Mouse (Mus musculus): Measurements from ENCODE around the gene Osbpl10. TPM values are rescaled to one million over a fixed set of nuclear protein-coding genes. Genes with fewer than 3 reads are reported as not detected.

Gene Osbpl10
- polyA plus RNA-seq, 1 experiment: 27.5 TPM

- Histone ChIP-seq H3K27ac (ENCODE audit: insufficient read depth, low read depth, low read length) (peak overlapping the region; percentile 20; the same call in 1 of the 2 replicates), H3K36me3 (ENCODE audit: control insufficient read depth, insufficient read depth, low read length) (no peaks in the 10 kb centered on the region), H3K27me3 (ENCODE audit: control insufficient read depth, insufficient read depth, low read length) (no peaks in the 10 kb centered on the region), H3K4me3 (ENCODE audit: low read depth, low read length) (no peak overlapping the region), H3K4me1 (ENCODE audit: control insufficient read depth, insufficient read depth, insufficient read length, low read length) (peaks cover 16% of the 10 kb centered on the region)
- TF ChIP-seq POLR2A (IDR thresholded peaks at IDR 0.05; ENCODE audit: low read depth, low read length) (no peak), CTCF (IDR thresholded peaks at IDR 0.05; ENCODE audit: extremely low read depth, insufficient read length, insufficient replicate concordance, low read depth, low read length) (no peak)
- 46% methylated on average over 6 of the region's 6 CpGs for WGBS
These were observed 64.2 kb downstream of the Osbpl10 start for GRCm38 (mm10) chr9:115042571-115042970.

GRCm38 (mm10) chr9:115042971-115043706 is 64.8 kb downstream of the Osbpl10 start:
- peak overlapping the region; percentile 20; the same call in 1 of the 2 replicates for H3K27ac ChIP-seq (ENCODE audit: insufficient read depth, low read depth, low read length)
- no peaks in the 10 kb centered on the region for H3K27me3 ChIP-seq (ENCODE audit: control insufficient read depth, insufficient read depth, low read length)
- H3K36me3 ChIP-seq (ENCODE audit: control insufficient read depth, insufficient read depth, low read length): no peaks in the 10 kb centered on the region
- 90% methylated on average over 13 of the region's 13 CpGs for WGBS
- TF ChIP-seq POLR2A (IDR thresholded peaks at IDR 0.05; ENCODE audit: low read depth, low read length) (no peak), CTCF (IDR thresholded peaks at IDR 0.05; ENCODE audit: extremely low read depth, insufficient read length, insufficient replicate concordance, low read depth, low read length) (no peak)
- peaks cover 21% of the 10 kb centered on the region for H3K4me1 ChIP-seq (ENCODE audit: control insufficient read depth, insufficient read depth, insufficient read length, low read length)
- H3K4me3 ChIP-seq (ENCODE audit: low read depth, low read length): no peak overlapping the region

DNA sequence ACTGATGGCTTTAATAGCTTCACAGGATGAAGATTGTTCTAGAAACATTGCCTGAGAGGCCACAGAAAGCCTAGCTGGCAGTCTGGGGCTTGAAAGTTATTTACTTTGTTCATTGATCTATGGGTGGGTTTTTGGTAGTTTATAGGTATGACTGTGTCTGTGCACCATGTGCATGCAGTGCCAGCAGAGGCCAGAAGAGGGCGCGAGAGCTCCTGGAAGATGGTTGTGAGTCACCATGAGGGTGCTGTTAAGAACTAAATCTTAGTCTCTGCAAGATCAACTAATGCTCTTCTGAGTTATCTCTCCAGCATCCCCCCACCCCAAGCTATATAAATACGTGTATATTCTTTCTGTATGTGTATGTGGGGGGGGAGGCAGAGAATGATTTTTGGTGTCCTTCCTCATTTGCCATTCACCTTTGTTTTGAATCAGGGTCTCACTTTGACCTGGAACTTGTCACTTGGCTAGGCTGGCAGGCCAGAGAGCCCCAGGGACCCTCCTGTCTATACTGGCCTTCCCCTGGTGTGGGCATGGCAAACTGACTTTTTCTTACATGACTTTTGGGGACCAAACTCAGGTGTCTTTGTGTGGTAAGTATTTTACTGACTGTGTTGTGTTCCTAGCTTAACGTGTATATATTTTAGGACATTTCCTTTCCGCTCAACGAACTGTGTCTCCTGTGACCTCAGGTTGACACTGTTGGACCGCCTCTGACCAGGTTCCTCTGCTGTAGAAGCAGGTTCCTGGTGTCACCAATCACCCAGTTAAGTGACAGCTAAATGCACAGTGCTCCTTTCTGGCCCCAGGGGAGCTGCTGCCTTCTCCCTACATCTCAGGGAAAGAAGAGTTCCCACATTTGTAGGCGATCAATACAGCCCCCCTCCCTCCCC is 65.8 kb downstream of the Osbpl10 start:
- peaks cover 29% of the 10 kb centered on the region for H3K4me1 ChIP-seq (ENCODE audit: control insufficient read depth, insufficient read depth, insufficient read length, low read length)
- WGBS: 86% methylated on average over 8 of the region's 8 CpGs
- TF ChIP-seq POLR2A (IDR thresholded peaks at IDR 0.05; ENCODE audit: low read depth, low read length) (no peak), CTCF (IDR thresholded peaks at IDR 0.05; ENCODE audit: extremely low read depth, insufficient read length, insufficient replicate concordance, low read depth, low read length) (peak; percentile 48; the same call in 1 of the 2 replicates)
- no peaks in the 10 kb centered on the region for H3K36me3 ChIP-seq (ENCODE audit: control insufficient read depth, insufficient read depth, low read length)
- no peak overlapping the region for H3K27ac ChIP-seq (ENCODE audit: insufficient read depth, low read depth, low read length)
- H3K4me3 ChIP-seq (ENCODE audit: low read depth, low read length): no peak overlapping the region
- H3K27me3 ChIP-seq (ENCODE audit: control insufficient read depth, insufficient read depth, low read length): no peaks in the 10 kb centered on the region

DNA sequence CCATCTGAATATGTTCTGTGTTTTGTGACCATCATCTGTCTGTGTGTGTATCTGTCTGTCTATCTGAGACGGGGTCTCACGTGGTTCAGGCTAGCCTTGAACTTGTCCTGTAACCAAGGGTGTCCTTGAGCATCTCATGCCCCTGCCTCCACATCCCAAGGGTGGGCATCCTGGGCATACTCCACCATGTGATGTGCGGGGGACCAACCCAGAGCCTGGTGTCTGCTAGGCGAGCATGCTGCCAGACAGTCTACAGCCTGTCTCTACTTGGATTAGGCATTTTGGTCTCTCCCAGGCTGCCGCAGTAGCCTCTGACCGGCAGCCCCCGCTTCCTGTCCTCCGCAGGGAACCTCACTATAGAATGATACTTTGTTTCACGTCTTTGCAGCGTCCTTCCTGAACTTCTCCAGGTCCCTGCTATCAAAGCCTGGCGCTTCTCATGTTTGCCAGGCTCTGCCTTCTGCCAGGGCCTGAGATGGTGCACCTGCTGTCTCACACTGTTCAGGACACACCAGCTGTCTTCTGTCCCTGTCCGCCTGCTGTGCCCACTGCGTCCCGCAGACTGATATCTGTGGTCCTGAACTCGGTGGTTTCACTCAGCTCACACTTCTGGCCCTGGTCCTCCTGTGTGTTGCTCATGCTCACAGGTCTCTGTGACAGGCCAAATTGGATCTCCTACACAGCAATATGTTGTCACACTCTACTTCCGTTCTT is 66.9 kb downstream of the Osbpl10 start:
- WGBS: 77% methylated on average over 16 of the region's 16 CpGs
- Histone ChIP-seq H3K36me3 (ENCODE audit: control insufficient read depth, insufficient read depth, low read length) (no peaks in the 10 kb centered on the region), H3K27me3 (ENCODE audit: control insufficient read depth, insufficient read depth, low read length) (no peaks in the 10 kb centered on the region), H3K27ac (ENCODE audit: insufficient read depth, low read depth, low read length) (no peak overlapping the region), H3K4me1 (ENCODE audit: control insufficient read depth, insufficient read depth, insufficient read length, low read length) (peaks cover 31% of the 10 kb centered on the region), H3K4me3 (ENCODE audit: low read depth, low read length) (no peak overlapping the region)
- TF ChIP-seq CTCF (IDR thresholded peaks at IDR 0.05; ENCODE audit: extremely low read depth, insufficient read length, insufficient replicate concordance, low read depth, low read length) (no peak), POLR2A (IDR thresholded peaks at IDR 0.05; ENCODE audit: low read depth, low read length) (no peak)

DNA sequence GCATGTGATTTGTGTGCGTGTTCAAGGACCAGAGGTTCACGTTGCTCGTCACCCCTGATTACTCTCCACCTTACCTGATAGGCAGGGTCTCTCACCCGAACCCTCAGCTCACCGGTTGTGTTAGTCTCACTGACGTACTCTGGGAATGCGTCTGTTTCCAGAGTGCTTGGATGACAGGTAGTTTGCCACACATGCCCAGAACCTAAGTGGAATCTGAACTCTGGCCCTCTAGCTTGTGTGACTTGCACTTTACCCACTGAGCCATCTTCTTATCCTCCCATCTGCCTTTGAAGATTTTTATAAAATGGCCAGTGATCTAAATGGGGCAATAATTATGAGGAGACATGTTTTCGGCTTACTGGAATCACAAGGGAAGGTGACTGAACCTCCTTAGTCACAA is 68.3 kb downstream of the Osbpl10 start:
- WGBS: 69% methylated on average over 8 of the region's 8 CpGs
- no peak for TF ChIP-seq CTCF (IDR thresholded peaks at IDR 0.05; ENCODE audit: extremely low read depth, insufficient read length, insufficient replicate concordance, low read depth, low read length)
- TF ChIP-seq POLR2A (IDR thresholded peaks at IDR 0.05; ENCODE audit: low read depth, low read length): no peak
- Histone ChIP-seq H3K27ac (ENCODE audit: insufficient read depth, low read depth, low read length) (peak overlapping the region; percentile 67), H3K36me3 (ENCODE audit: control insufficient read depth, insufficient read depth, low read length) (no peaks in the 10 kb centered on the region), H3K4me3 (ENCODE audit: low read depth, low read length) (no peak overlapping the region), H3K27me3 (ENCODE audit: control insufficient read depth, insufficient read depth, low read length) (no peaks in the 10 kb centered on the region), H3K4me1 (ENCODE audit: control insufficient read depth, insufficient read depth, insufficient read length, low read length) (peaks cover 35% of the 10 kb centered on the region)

GRCm38 (mm10) chr9:115048340-115048739 is 70.0 kb downstream of the Osbpl10 start:
- 0 out of 2 replicates have a peak overlapping the region, but pooled peaks have one; percentile 2 for H3K27ac ChIP-seq (ENCODE audit: insufficient read depth, low read depth, low read length)
- 71% methylated on average over 10 of the region's 10 CpGs for WGBS
- TF ChIP-seq POLR2A (IDR thresholded peaks at IDR 0.05; ENCODE audit: low read depth, low read length): no peak
- no peak for TF ChIP-seq CTCF (IDR thresholded peaks at IDR 0.05; ENCODE audit: extremely low read depth, insufficient read length, insufficient replicate concordance, low read depth, low read length)
- no peaks in the 10 kb centered on the region for H3K27me3 ChIP-seq (ENCODE audit: control insufficient read depth, insufficient read depth, low read length)
- no peaks in the 10 kb centered on the region for H3K36me3 ChIP-seq (ENCODE audit: control insufficient read depth, insufficient read depth, low read length)
- peaks cover 32% of the 10 kb centered on the region for H3K4me1 ChIP-seq (ENCODE audit: control insufficient read depth, insufficient read depth, insufficient read length, low read length)
- no peak overlapping the region for H3K4me3 ChIP-seq (ENCODE audit: low read depth, low read length)

All from small intestine, adult 2 months (tissue).